Comparison of ENCODE assay signal across 18 mouse cellular contexts in genomic region chr12:8827014-8827715, GRCm38 (mm10). TPM values are rescaled to one million over a fixed set of nuclear protein-coding genes. Genes with fewer than 3 reads are reported as not detected.
DNase-seq lines count a peak whose midpoint lies in the region; ATAC-seq lines count a peak whose summit lies in the region.
"Had no signal": no experiment of that assay in that cellular context is flagged by ENCODE, and none has a peak within 500 bp of the region (broad histone marks: within the 10 kb centered on the region; RNA-seq: fewer than 3 reads in every experiment).

No protein-coding gene starts in this region.

- ATAC-seq in erythroblast, adult 5-6 weeks (replicated peaks; ENCODE audit: low FRiP score, poor library complexity, severe bottlenecking) = no peak
- ATAC-seq: forebrain, embryonic 13.5 days; forebrain, postnatal 0 days; hindbrain, postnatal 0 days had no signal

- DNase-seq in adrenal gland, adult (ENCODE audit: inconsistent age in 2 of 2, low spot score in 1 of 2) = peak; percentile 19 to 79
- DNase-seq in adrenal gland, postnatal 4 days (ENCODE audit: low spot score in 2 of 2) = no peak
- peak; percentile 43 for DNase-seq in 3134 (ENCODE audit: extremely low read depth, insufficient read length, low spot score)
- peak; percentile 52 for DNase-seq in adrenal gland, adult 8-10 months
- DNase-seq in adrenal gland, postnatal 36 days = peak; percentile 48 to 65
- DNase-seq in heart, adult 9 months (ENCODE audit: low spot score in 2 of 2) = no peak
- DNase-seq in layer of hippocampus, adult 8-10 months (ENCODE audit: low spot score in 2 of 2) = no peak
- DNase-seq: cerebellum, adult 11-12 months; cerebellum, adult 9-10 months; cerebellum, postnatal 25 days; forebrain, postnatal 0 days; gastrocnemius, postnatal 14 days; heart, adult 2 months; heart, postnatal 4 days; kidney, adult 11 months had no signal

RNA-seq across cellular contexts. Expression of gene Sdc1, which starts 56.0 kb away (rescaled TPM):
- total RNA-seq in adrenal gland, postnatal 4 days (2021) = 10 to 100 TPM; 34.6 to 52.4 TPM
- 10 to 100 TPM in 2 of 4 experiments, 1 to 10 TPM in 2; 7.4 to 21.2 (median 10.8) TPM for total RNA-seq in adrenal gland, adult 8-10 months (2022)
- total RNA-seq in adrenal gland, postnatal 36 days (2021) = 10 to 100 TPM; 16.5 to 17.0 TPM
- 1.2 TPM in 1 of 2 replicates, not detected in the other for total RNA-seq in erythroblast, adult 5-6 weeks (2015; ENCODE audit: low replicate concordance)
- total RNA-seq in erythroblast, adult 5-6 weeks (2017; ENCODE audit: low replicate concordance) = 0.98 TPM in 1 of 2 replicates, not detected in the other
- 1 to 10 TPM in 2 of 4 experiments, under 1 TPM in 2; 0.80 to 2.4 (median 1.1) TPM for total RNA-seq in layer of hippocampus, adult 8-10 months (2022)

Comparison
In these comparisons a context has a peak if more than half of its experiments do, and no peak if none do; other contexts are left out.
1. DNase-seq: peak in adrenal gland, adult (2 of 2), 3134 (single experiment), adrenal gland, adult 8-10 months (single experiment) and adrenal gland, postnatal 36 days (2 of 2); none in adrenal gland, postnatal 4 days (0 of 2), heart, adult 9 months (0 of 2) and layer of hippocampus, adult 8-10 months (0 of 2).